Mouse (Mus musculus): ENCODE measurements around the gene Rint1.

DNA sequence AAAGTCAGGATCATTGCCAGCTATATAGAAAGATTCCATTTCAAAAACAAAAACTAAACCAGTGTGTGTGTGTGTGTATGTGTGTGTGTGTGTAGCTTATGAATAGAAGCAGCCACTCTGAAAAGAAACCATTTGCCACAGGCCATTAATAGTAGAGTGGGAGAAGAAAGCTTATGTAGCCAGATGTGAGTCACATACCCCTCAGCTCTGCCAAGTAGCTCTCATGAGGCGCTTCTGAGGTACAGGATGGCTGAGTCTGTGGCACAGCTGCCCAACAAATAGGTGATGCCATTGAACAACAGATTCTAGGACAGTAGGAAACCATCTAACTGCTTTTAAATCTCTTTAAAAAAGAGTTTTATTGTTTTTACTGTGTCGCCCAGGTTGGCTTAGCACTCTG, 5.2 kb downstream of the Rint1 start:
- TF ChIP-seq CTCF (IDR thresholded peaks at IDR 0.05) (no peak), POLR2A (IDR thresholded peaks at IDR 0.05; ENCODE audit: insufficient read depth, low read depth, low read length) (no peak), EP300 (IDR thresholded peaks at IDR 0.05; ENCODE audit: insufficient read depth, low read depth, low read length) (no peak)
